Mouse (Mus musculus) liver, postnatal 0 days (tissue): Measurements from ENCODE around the gene Gja4.

ENCODE experiments used
- CTCF ChIP-seq: sonication (generic); IDR thresholded peaks from 2 replicates; pipeline ENCODE4 v1.5.1; 2016; ENCODE audit warnings: antibody characterized with exemption, low read depth
- EP300 ChIP-seq: IDR thresholded peaks from 2 replicates; pipeline ENCODE4 v1.6.1; 2016; ENCODE audit warnings: antibody characterized with exemption, low read depth, mild to moderate bottlenecking

DNA sequence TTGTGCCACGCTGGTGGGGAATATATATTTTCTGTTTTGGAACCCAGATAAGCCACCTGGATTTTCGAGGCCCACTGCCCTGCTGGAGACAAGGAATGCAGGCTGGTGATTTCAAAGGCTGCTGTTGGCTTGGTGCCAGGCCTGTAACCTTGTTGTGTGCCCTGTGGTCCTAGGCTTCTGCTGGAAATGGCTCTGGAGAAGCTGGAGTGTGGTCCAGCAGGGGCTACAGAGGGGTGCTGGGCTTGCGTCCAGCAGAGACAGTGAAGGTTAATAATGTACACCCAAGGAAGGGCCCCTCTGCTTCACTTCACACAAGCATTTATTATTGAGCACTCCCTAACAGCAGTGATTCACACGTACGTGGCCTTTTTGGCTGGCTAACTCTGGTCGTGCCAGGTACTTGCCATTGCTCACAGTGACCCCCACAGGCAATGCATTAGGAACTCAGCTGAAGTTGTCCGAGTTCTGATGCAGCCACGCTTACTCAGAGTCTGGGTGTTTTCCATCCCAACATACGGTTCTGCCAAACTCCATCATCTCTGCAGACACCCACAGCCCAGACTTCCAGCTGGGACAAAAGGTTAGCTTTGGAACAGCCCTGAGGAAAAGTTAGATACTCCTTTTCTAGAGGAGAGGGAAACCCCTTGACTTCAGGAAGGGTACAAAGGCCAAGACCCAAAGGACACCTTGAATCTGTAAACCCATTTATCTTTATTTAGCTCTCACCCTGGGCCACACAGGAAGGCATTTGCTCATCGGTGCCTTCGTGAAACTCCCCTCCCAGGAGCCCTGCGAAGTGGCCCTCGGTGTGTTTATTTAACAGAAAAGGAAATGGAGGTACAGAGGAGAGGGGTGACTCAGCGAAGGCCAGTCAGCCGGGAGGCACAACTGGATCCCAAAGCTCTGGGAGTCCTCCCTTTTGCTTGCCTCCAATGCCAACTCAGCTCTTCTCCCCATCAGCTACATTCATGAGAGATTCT is 41.0 kb upstream of the Gja4 start:
- no peak for TF ChIP-seq CTCF
- TF ChIP-seq EP300 = no peak
